Mouse (Mus musculus): ENCODE measurements around the gene Lhpp. TPM values are rescaled to one million over a fixed set of nuclear protein-coding genes. Genes with fewer than 3 reads are reported as not detected.
A peak's percentile ranks its signal among the peaks of the same experiment; 100 is the strongest.

Gene Lhpp
- polyA plus RNA-seq, 1 experiment from 2014 or later: 46.9 TPM

GRCm38 (mm10) chr7:132580511-132580910, 29.9 kb upstream of the Lhpp start:
- Histone ChIP-seq H3K36me3 (no peaks in the 10 kb centered on the region), H3K9me3 (replicated peaks) (no peaks in the 10 kb centered on the region), H3K27me3 (replicated peaks) (0 out of 2 replicates have a peak, but pooled peaks cover 3% of the 10 kb centered on the region), H3K27ac (replicated peaks) (no peak overlapping the region), H3K4me2 (no peak overlapping the region), H3K4me3 (replicated peaks) (no peak overlapping the region), H3K4me1 (peaks cover 7% of the 10 kb centered on the region), H3K9ac (replicated peaks) (no peak overlapping the region)
- ATAC-seq (ENCODE audit: low FRiP score): no peak
- WGBS: 85% methylated on average over 6 of the region's 6 CpGs

GRCm38 (mm10) chr7:132581441-132581840, 29.0 kb upstream of the Lhpp start:
- 0 out of 2 replicates have a peak, but pooled peaks cover 3% of the 10 kb centered on the region for H3K27me3 ChIP-seq (replicated peaks)
- WGBS: 91% methylated on average over 2 of the region's 2 CpGs
- no peaks in the 10 kb centered on the region for H3K36me3 ChIP-seq
- no peaks in the 10 kb centered on the region for H3K9me3 ChIP-seq (replicated peaks)
- H3K4me3 ChIP-seq (replicated peaks): no peak overlapping the region
- no peak overlapping the region for H3K9ac ChIP-seq (replicated peaks)
- H3K4me1 ChIP-seq: peaks cover 3% of the 10 kb centered on the region
- ATAC-seq (ENCODE audit: low FRiP score): no peak
- H3K4me2 ChIP-seq: no peak overlapping the region
- no peak overlapping the region for H3K27ac ChIP-seq (replicated peaks)

- Histone ChIP-seq H3K4me2 (no peak overlapping the region), H3K9ac (replicated peaks) (no peak overlapping the region), H3K4me3 (replicated peaks) (no peak overlapping the region), H3K9me3 (replicated peaks) (no peaks in the 10 kb centered on the region), H3K27me3 (replicated peaks) (no peaks in the 10 kb centered on the region), H3K27ac (replicated peaks) (no peak overlapping the region), H3K36me3 (no peaks in the 10 kb centered on the region), H3K4me1 (no peaks in the 10 kb centered on the region)
- WGBS: 67% methylated on average over 3 of the region's 3 CpGs
- ATAC-seq (ENCODE audit: low FRiP score): no peak
Measured at GRCm38 (mm10) chr7:132585695-132586491, 24.5 kb upstream of the Lhpp start.

GRCm38 (mm10) chr7:132587167-132587566, 23.3 kb upstream of the Lhpp start:
- no peaks in the 10 kb centered on the region for H3K4me1 ChIP-seq
- 70% methylated on average over 5 of the region's 5 CpGs for WGBS

GRCm38 (mm10) chr7:132589610-132590009, 20.8 kb upstream of the Lhpp start:
- H3K9me3 ChIP-seq (replicated peaks): no peaks in the 10 kb centered on the region
- ATAC-seq (ENCODE audit: low FRiP score): no peak
- H3K9ac ChIP-seq (replicated peaks): no peak overlapping the region
- no peaks in the 10 kb centered on the region for H3K27me3 ChIP-seq (replicated peaks)
- H3K4me3 ChIP-seq (replicated peaks): no peak overlapping the region
- H3K36me3 ChIP-seq: no peaks in the 10 kb centered on the region
- H3K4me2 ChIP-seq: no peak overlapping the region
- WGBS: 73% methylated on average over 5 of the region's 5 CpGs
- H3K27ac ChIP-seq (replicated peaks): no peak overlapping the region
- no peaks in the 10 kb centered on the region for H3K4me1 ChIP-seq

More at GRCm38 (mm10) chr7:132587167-132587566, 23.3 kb upstream of the Lhpp start:
- Histone ChIP-seq H3K4me3 (replicated peaks) (no peak overlapping the region), H3K4me2 (no peak overlapping the region), H3K9ac (replicated peaks) (no peak overlapping the region), H3K9me3 (replicated peaks) (no peaks in the 10 kb centered on the region), H3K27ac (replicated peaks) (no peak overlapping the region), H3K27me3 (replicated peaks) (no peaks in the 10 kb centered on the region), H3K36me3 (no peaks in the 10 kb centered on the region)
- no peak for ATAC-seq (ENCODE audit: low FRiP score)

GRCm38 (mm10) chr7:132593762-132594161, 16.7 kb upstream of the Lhpp start:
- Histone ChIP-seq H3K27me3 (replicated peaks) (peaks cover 38% of the 10 kb centered on the region), H3K27ac (replicated peaks) (no peak overlapping the region), H3K4me2 (no peak overlapping the region), H3K4me3 (replicated peaks) (no peak overlapping the region), H3K4me1 (peaks cover 21% of the 10 kb centered on the region), H3K9me3 (replicated peaks) (no peaks in the 10 kb centered on the region), H3K36me3 (no peaks in the 10 kb centered on the region), H3K9ac (replicated peaks) (no peak overlapping the region)
- no peak for ATAC-seq (ENCODE audit: low FRiP score)
- WGBS: 53% methylated on average over 2 of the region's 2 CpGs

- Histone ChIP-seq H3K4me2 (no peak overlapping the region), H3K9me3 (replicated peaks) (no peaks in the 10 kb centered on the region), H3K27ac (replicated peaks) (no peak overlapping the region), H3K36me3 (no peaks in the 10 kb centered on the region), H3K4me1 (peaks cover 26% of the 10 kb centered on the region), H3K4me3 (replicated peaks) (no peak overlapping the region), H3K27me3 (replicated peaks) (peaks cover 44% of the 10 kb centered on the region), H3K9ac (replicated peaks) (no peak overlapping the region)
- 85% methylated on average over 2 of the region's 2 CpGs for WGBS
- no peak for ATAC-seq (ENCODE audit: low FRiP score)
Measured at GRCm38 (mm10) chr7:132594325-132594724, 16.1 kb upstream of the Lhpp start.

GRCm38 (mm10) chr7:132595787-132596186, 14.7 kb upstream of the Lhpp start:
- no peaks in the 10 kb centered on the region for H3K9me3 ChIP-seq (replicated peaks)
- no peak overlapping the region for H3K4me2 ChIP-seq
- 88% methylated on average over 3 of the region's 3 CpGs for WGBS
- no peak for ATAC-seq (ENCODE audit: low FRiP score)
- H3K36me3 ChIP-seq: no peaks in the 10 kb centered on the region
- no peak overlapping the region for H3K9ac ChIP-seq (replicated peaks)
- H3K27me3 ChIP-seq (replicated peaks): peaks cover 57% of the 10 kb centered on the region
- H3K4me3 ChIP-seq (replicated peaks): no peak overlapping the region
- peaks cover 36% of the 10 kb centered on the region for H3K4me1 ChIP-seq
- no peak overlapping the region for H3K27ac ChIP-seq (replicated peaks)

GRCm38 (mm10) chr7:132596557-132597250, 13.7 kb upstream of the Lhpp start:
- WGBS: 8% methylated on average over 26 of the region's 26 CpGs
- H3K9ac ChIP-seq (replicated peaks): 0 out of 2 replicates have a peak overlapping the region, but pooled peaks have one; percentile 40
- ATAC-seq (ENCODE audit: low FRiP score): 0 out of 2 replicates have a peak, but pooled peaks have one; percentile 21

GRCm38 (mm10) chr7:132597251-132598041, 13.0 kb upstream of the Lhpp start:
- H3K27ac ChIP-seq (replicated peaks): no peak overlapping the region
- no peaks in the 10 kb centered on the region for H3K9me3 ChIP-seq (replicated peaks)
- peak overlapping the region; percentile 40 for H3K9ac ChIP-seq (replicated peaks)
- 0 out of 2 replicates have a peak, but pooled peaks have one; percentile 38 for ATAC-seq (ENCODE audit: low FRiP score)
- H3K36me3 ChIP-seq: no peaks in the 10 kb centered on the region
- peaks cover 36% of the 10 kb centered on the region for H3K4me1 ChIP-seq
- under 1% methylated on average over 51 of the region's 60 CpGs for WGBS
- H3K4me3 ChIP-seq (replicated peaks): peak overlapping the region; percentile 47
- H3K27me3 ChIP-seq (replicated peaks): peaks cover 73% of the 10 kb centered on the region
- H3K4me2 ChIP-seq: peak overlapping the region; percentile 96

More at GRCm38 (mm10) chr7:132596557-132597250, 13.7 kb upstream of the Lhpp start:
- H3K4me2 ChIP-seq: peak overlapping the region; percentile 96
- no peaks in the 10 kb centered on the region for H3K36me3 ChIP-seq
- H3K27me3 ChIP-seq (replicated peaks): peaks cover 66% of the 10 kb centered on the region
- H3K4me3 ChIP-seq (replicated peaks): peak overlapping the region; percentile 47
- H3K9me3 ChIP-seq (replicated peaks): no peaks in the 10 kb centered on the region
- H3K27ac ChIP-seq (replicated peaks): no peak overlapping the region
- H3K4me1 ChIP-seq: peaks cover 36% of the 10 kb centered on the region
